Mouse (Mus musculus) MEL (cell line): ENCODE measurements at regions not wholly inside any gene's neighbourhood (a gene's known extent, or its start where the extent isn't known, plus 50 kb on each side); places are given as distances from the start of the nearest gene placed in this dataset.

Source experiments
- DNase-seq: peaks from one replicate; pipeline ENCODE4 v3.0.0; 2011; ENCODE audit warnings: low read depth, low spot score
- H3K27ac ChIP-seq: 2 replicates; pipeline ENCODE4 v1.5.1; 2012; ENCODE audit warnings: low read depth, mild to moderate bottlenecking, control low read depth, low read length, moderate library complexity; ENCODE audit not compliant: control insufficient read depth
- H3K27me3 ChIP-seq, 2 experiments: fragments of 150-350 bp in 1 of 2; sonication (generic) in 1 of 2; 2 replicates each; pipeline ENCODE4 v1.6.1; 2012; ENCODE audit warnings: low read length in 2 of 2, mild to moderate bottlenecking in 2 of 2, improper control_type of control experiment in 1 of 2, moderate library complexity in 1 of 2; ENCODE audit not compliant: insufficient read depth in 2 of 2, control insufficient read depth in 1 of 2
- H3K36me3 ChIP-seq, 2 experiments: 2 replicates each; pipeline ENCODE4 v1.6.1; 2012 to 2014; ENCODE audit warnings: low read length in 2 of 2, improper control_type of control experiment in 1 of 2, inconsistent platforms in 1 of 2, mild to moderate bottlenecking in 1 of 2; ENCODE audit not compliant: insufficient read depth in 2 of 2, control insufficient read depth in 1 of 2
- H3K4me1 ChIP-seq, 2 experiments: fragments of 150-350 bp in 1 of 2; sonication (generic) in 1 of 2; 2 replicates each; pipeline ENCODE4 v1.6.1; 2012; ENCODE audit warnings: low read length in 2 of 2, improper control_type of control experiment in 1 of 2, mild to moderate bottlenecking in 1 of 2; ENCODE audit not compliant: insufficient read depth in 2 of 2, control insufficient read depth in 1 of 2
- H3K4me3 ChIP-seq, 2 experiments: fragments of 150-350 bp in 1 of 2; sonication (generic) in 1 of 2; 2 replicates each; pipeline ENCODE4 v1.5.1; 2012; ENCODE audit warnings: low read depth in 2 of 2, low read length in 2 of 2, mild to moderate bottlenecking in 2 of 2, moderate library complexity in 2 of 2, control low read depth in 1 of 2, improper control_type of control experiment in 1 of 2; ENCODE audit not compliant: control insufficient read depth in 1 of 2, insufficient read depth in 1 of 2
- H3K79me2 ChIP-seq: 2 replicates; pipeline ENCODE4 v1.6.1; 2012; ENCODE audit warnings: mild to moderate bottlenecking, low read length, moderate library complexity; ENCODE audit not compliant: control insufficient read depth, poor library complexity, insufficient read depth
- H3K9ac ChIP-seq: 2 replicates; pipeline ENCODE4 v1.6.1; 2012; ENCODE audit warnings: low read depth, mild to moderate bottlenecking, control low read depth, low read length, moderate library complexity; ENCODE audit not compliant: control insufficient read depth, poor library complexity, severe bottlenecking
- H3K9me3 ChIP-seq: fragments of 150-350 bp; sonication (generic); replicated peaks from 2 replicates; pipeline ENCODE4 v1.6.1; 2012; ENCODE audit warnings: mild to moderate bottlenecking, low read length, improper control_type of control experiment, moderate library complexity; ENCODE audit not compliant: insufficient read depth
- CHD1 ChIP-seq: IDR thresholded peaks from 2 replicates; pipeline ENCODE4 v1.6.1; 2012; ENCODE audit warnings: low read depth, mild to moderate bottlenecking, inconsistent platforms, low read length, improper control_type of control experiment
- ELF1 ChIP-seq: IDR thresholded peaks from 2 replicates; pipeline ENCODE4 v1.6.1; 2014; ENCODE audit warnings: low read depth, mild to moderate bottlenecking, inconsistent platforms, low read length, improper control_type of control experiment, moderate library complexity
- EP300 ChIP-seq, 2 experiments: IDR thresholded peaks; 2 replicates each; pipeline ENCODE4 v1.6.1; 2011; ENCODE audit warnings: improper control_type of control experiment in 2 of 2, low read length in 2 of 2, low read depth in 1 of 2, mild to moderate bottlenecking in 1 of 2
- ETS1 ChIP-seq: IDR thresholded peaks from 2 replicates; pipeline ENCODE4 v1.6.1; 2012; ENCODE audit warnings: low read depth, mild to moderate bottlenecking, inconsistent platforms, low read length, improper control_type of control experiment, moderate library complexity
- GABPA ChIP-seq: IDR thresholded peaks from 2 replicates; pipeline ENCODE4 v1.6.1; 2012; ENCODE audit warnings: low read depth, mild to moderate bottlenecking, inconsistent platforms, low read length, improper control_type of control experiment, moderate library complexity
- HCFC1 ChIP-seq: IDR thresholded peaks from 2 replicates; pipeline ENCODE4 v1.6.1; 2012; ENCODE audit warnings: low read depth, mild to moderate bottlenecking, inconsistent platforms, low read length, improper control_type of control experiment, moderate library complexity
- JUND ChIP-seq: IDR thresholded peaks from 2 replicates; pipeline ENCODE4 v1.6.1; 2011; ENCODE audit warnings: low read depth, mild to moderate bottlenecking, improper control_type of control experiment, low read length
- KAT2A ChIP-seq: conservative IDR thresholded peaks from 2 replicates; pipeline ENCODE4 v1.6.1; 2012; ENCODE audit warnings: low read depth, low read length, improper control_type of control experiment, inconsistent platforms
- MAFK ChIP-seq: IDR thresholded peaks from 2 replicates; pipeline ENCODE4 v1.6.1; 2011; ENCODE audit warnings: low read depth, mild to moderate bottlenecking, low read length, improper control_type of control experiment, borderline replicate concordance
- MAZ ChIP-seq: IDR thresholded peaks from 2 replicates; pipeline ENCODE4 v1.6.1; 2012; ENCODE audit warnings: low read depth, mild to moderate bottlenecking, inconsistent platforms, low read length, improper control_type of control experiment
- MYB ChIP-seq: IDR thresholded peaks from 2 replicates; pipeline ENCODE4 v1.6.1; 2011; ENCODE audit warnings: mild to moderate bottlenecking, low read depth, low read length, improper control_type of control experiment
- MYC ChIP-seq: IDR thresholded peaks from 2 replicates; pipeline ENCODE4 v1.6.1; 2011; ENCODE audit warnings: low read depth, mild to moderate bottlenecking, low read length, improper control_type of control experiment, moderate library complexity
- NELFE ChIP-seq: IDR thresholded peaks from 2 replicates; pipeline ENCODE4 v1.6.1; 2011; ENCODE audit warnings: low read depth, low read length, improper control_type of control experiment
- NRF1 ChIP-seq: IDR thresholded peaks from 2 replicates; pipeline ENCODE4 v1.6.1; 2014; ENCODE audit warnings: low read depth, mild to moderate bottlenecking, inconsistent platforms, low read length, improper control_type of control experiment, moderate library complexity; ENCODE audit not compliant: poor library complexity, insufficient read depth, severe bottlenecking
- POLR2AphosphoS2 ChIP-seq: IDR thresholded peaks from 2 replicates; pipeline ENCODE4 v1.6.1; 2011; ENCODE audit warnings: low read length, improper control_type of control experiment
- POLR2AphosphoS5 ChIP-seq: IDR thresholded peaks from 2 replicates; pipeline ENCODE4 v1.6.1; 2012; ENCODE audit warnings: low read depth, borderline replicate concordance, mild to moderate bottlenecking, inconsistent platforms, low read length, moderate library complexity, mixed read lengths
- SIN3A ChIP-seq: IDR thresholded peaks from 2 replicates; pipeline ENCODE4 v1.6.1; 2012; ENCODE audit warnings: low read length, improper control_type of control experiment, inconsistent platforms
- TAL1 ChIP-seq: IDR thresholded peaks from 2 replicates; pipeline ENCODE4 v1.6.1; 2012; ENCODE audit warnings: mild to moderate bottlenecking, inconsistent platforms, low read length, moderate library complexity, mixed read lengths
- TBP ChIP-seq: IDR thresholded peaks from 2 replicates; pipeline ENCODE4 v1.8.0; 2011; ENCODE audit warnings: low read depth, low read length, improper control_type of control experiment
- TCF12 ChIP-seq: IDR thresholded peaks from 2 replicates; pipeline ENCODE4 v1.6.1; 2014; ENCODE audit warnings: low read depth, mild to moderate bottlenecking, inconsistent platforms, low read length, improper control_type of control experiment, moderate library complexity
- USF2 ChIP-seq, 2 experiments: IDR thresholded peaks; 2 replicates each; pipeline ENCODE4 v1.6.1; 2011 to 2012; ENCODE audit warnings: improper control_type of control experiment in 2 of 2, low read length in 2 of 2, borderline replicate concordance in 1 of 2, inconsistent platforms in 1 of 2, low read depth in 1 of 2, mild to moderate bottlenecking in 1 of 2; ENCODE audit not compliant: insufficient read depth in 1 of 2
- ZKSCAN1 ChIP-seq: IDR thresholded peaks from 2 replicates; pipeline ENCODE4 v1.6.1; 2012; ENCODE audit warnings: low read depth, mild to moderate bottlenecking, inconsistent platforms, low read length, improper control_type of control experiment, moderate library complexity
- ZNF384 ChIP-seq: IDR thresholded peaks from 2 replicates; pipeline ENCODE4 v1.6.1; 2012; ENCODE audit warnings: low read depth, mild to moderate bottlenecking, inconsistent platforms, low read length, improper control_type of control experiment

GRCm38 (mm10) chr1:109161067-109161466 lies 821.2 kb upstream of the Cdh7 start:
- Histone ChIP-seq H3K9ac (no peak overlapping the region), H3K27ac (no peak overlapping the region), H3K4me1 (no peaks in the 10 kb centered on the region), H3K4me3 (no peak overlapping the region), H3K9me3 (no peaks in the 10 kb centered on the region), H3K27me3 (no peaks in the 10 kb centered on the region), H3K36me3 (no peaks in the 10 kb centered on the region), H3K79me2 (no peaks in the 10 kb centered on the region)
- DNase-seq: no peak
- TF ChIP-seq SIN3A (no peak), MAZ (no peak), TAL1 (no peak), CHD1 (no peak), MYB (no peak), USF2 (IDR thresholded peaks at IDR 0.05; ENCODE audit: borderline replicate concordance in 1 of 2, insufficient read depth in 1 of 2, low read depth in 1 of 2, low read length in 2 of 2) (no peak), ZNF384 (no peak), HCFC1 (no peak), ETS1 (no peak), ELF1 (no peak), JUND (no peak), TCF12 (no peak), NELFE (no peak), KAT2A (no peak), POLR2AphosphoS2 (no peak), ZKSCAN1 (no peak), MYC (no peak), POLR2AphosphoS5 (no peak), TBP (no peak)

GRCm38 (mm10) chr1:109170838-109171237 lies 811.4 kb upstream of the Cdh7 start:
- Histone ChIP-seq H3K4me3 (no peak overlapping the region), H3K9ac (no peak overlapping the region), H3K4me1 (no peaks in the 10 kb centered on the region), H3K27me3 (no peaks in the 10 kb centered on the region), H3K79me2 (no peaks in the 10 kb centered on the region), H3K27ac (no peak overlapping the region), H3K36me3 (no peaks in the 10 kb centered on the region), H3K9me3 (no peaks in the 10 kb centered on the region)
- no peak for DNase-seq
- no peak for TF ChIP-seq ZNF384
- TF ChIP-seq GABPA: no peak
- TF ChIP-seq NRF1: no peak
- no peak for TF ChIP-seq EP300 (IDR thresholded peaks at IDR 0.05; ENCODE audit: low read depth in 1 of 2, low read length in 2 of 2)
- TF ChIP-seq MAFK: no peak
